Mouse (Mus musculus): ENCODE data around the gene Snapc3. TPM values are rescaled to one million over a fixed set of nuclear protein-coding genes. Genes with fewer than 3 reads are reported as not detected.

The Snapc3 gene
- polyA plus RNA-seq, 1 experiment from 2014 or later = 75.3 TPM

- Histone ChIP-seq H3K9me3 (no peaks in the 10 kb centered on the region), H3K4me2 (no peak overlapping the region), H3K27ac (no peak overlapping the region), H3K36me3 (replicated peaks) (peaks cover 22% of the 10 kb centered on the region; the same call in 1 of the 2 replicates), H3K27me3 (replicated peaks) (no peaks in the 10 kb centered on the region), H3K4me1 (peaks cover 4% of the 10 kb centered on the region), H3K9ac (no peak overlapping the region), H3K4me3 (no peak overlapping the region)
- no peak for ATAC-seq (replicated peaks)
- 98% methylated on average over 4 of the region's 4 CpGs for WGBS
Observed at GRCm38 (mm10) chr4:83425119-83425518, 7.6 kb downstream of the Snapc3 start.

- Histone ChIP-seq H3K36me3 (replicated peaks) (peaks cover 22% of the 10 kb centered on the region; the same call in 1 of the 2 replicates), H3K4me2 (no peak overlapping the region), H3K27ac (no peak overlapping the region), H3K27me3 (replicated peaks) (no peaks in the 10 kb centered on the region), H3K9ac (no peak overlapping the region), H3K4me3 (no peak overlapping the region), H3K9me3 (no peaks in the 10 kb centered on the region), H3K4me1 (no peaks in the 10 kb centered on the region)
- 97% methylated on average over 7 of the region's 7 CpGs for WGBS
- no peak for ATAC-seq (replicated peaks)
Observed at GRCm38 (mm10) chr4:83427141-83427540, 9.6 kb downstream of the Snapc3 start.

GRCm38 (mm10) chr4:83427696-83428095, 10.2 kb downstream of the Snapc3 start:
- Histone ChIP-seq H3K27ac (no peak overlapping the region), H3K9ac (no peak overlapping the region), H3K27me3 (replicated peaks) (no peaks in the 10 kb centered on the region), H3K4me1 (no peaks in the 10 kb centered on the region), H3K9me3 (no peaks in the 10 kb centered on the region), H3K4me2 (no peak overlapping the region), H3K36me3 (replicated peaks) (peaks cover 22% of the 10 kb centered on the region; the same call in 1 of the 2 replicates), H3K4me3 (no peak overlapping the region)
- no peak for ATAC-seq (replicated peaks)
- WGBS = 94% methylated on average over 8 of the region's 8 CpGs

- Histone ChIP-seq H3K9ac (no peak overlapping the region), H3K4me3 (no peak overlapping the region), H3K36me3 (replicated peaks) (peaks cover 27% of the 10 kb centered on the region; the same call in 1 of the 2 replicates), H3K9me3 (no peaks in the 10 kb centered on the region), H3K27ac (no peak overlapping the region), H3K27me3 (replicated peaks) (no peaks in the 10 kb centered on the region), H3K4me2 (no peak overlapping the region), H3K4me1 (no peaks in the 10 kb centered on the region)
- WGBS = 91% methylated on average over 4 of the region's 4 CpGs
- ATAC-seq (replicated peaks) = no peak
Observed at GRCm38 (mm10) chr4:83428845-83429244, 11.3 kb downstream of the Snapc3 start.

- no peak overlapping the region for H3K27ac ChIP-seq
- H3K9ac ChIP-seq = no peak overlapping the region
- ATAC-seq (replicated peaks) = no peak
- H3K4me2 ChIP-seq = no peak overlapping the region
- H3K4me1 ChIP-seq = no peaks in the 10 kb centered on the region
- H3K36me3 ChIP-seq (replicated peaks) = peaks cover 41% of the 10 kb centered on the region
- H3K9me3 ChIP-seq = no peaks in the 10 kb centered on the region
- H3K4me3 ChIP-seq = no peak overlapping the region
- no peaks in the 10 kb centered on the region for H3K27me3 ChIP-seq (replicated peaks)
- WGBS = 93% methylated on average over 7 of the region's 7 CpGs
Observed at GRCm38 (mm10) chr4:83431950-83432349, 14.4 kb downstream of the Snapc3 start.

GRCm38 (mm10) chr4:83432901-83433300, 15.4 kb downstream of the Snapc3 start:
- no peaks in the 10 kb centered on the region for H3K9me3 ChIP-seq
- H3K27ac ChIP-seq = no peak overlapping the region
- H3K4me2 ChIP-seq = no peak overlapping the region
- no peaks in the 10 kb centered on the region for H3K27me3 ChIP-seq (replicated peaks)
- WGBS = 96% methylated on average over 6 of the region's 6 CpGs
- H3K4me1 ChIP-seq = no peaks in the 10 kb centered on the region
- peaks cover 45% of the 10 kb centered on the region for H3K36me3 ChIP-seq (replicated peaks)
- ATAC-seq (replicated peaks) = no peak
- H3K9ac ChIP-seq = no peak overlapping the region
- H3K4me3 ChIP-seq = no peak overlapping the region

GRCm38 (mm10) chr4:83436375-83436774, 18.9 kb downstream of the Snapc3 start:
- Histone ChIP-seq H3K9me3 (no peaks in the 10 kb centered on the region), H3K4me1 (no peaks in the 10 kb centered on the region), H3K27me3 (replicated peaks) (no peaks in the 10 kb centered on the region), H3K9ac (no peak overlapping the region), H3K27ac (no peak overlapping the region), H3K36me3 (replicated peaks) (peaks cover 33% of the 10 kb centered on the region), H3K4me3 (no peak overlapping the region), H3K4me2 (no peak overlapping the region)
- no peak for ATAC-seq (replicated peaks)
- 94% methylated on average over 8 of the region's 8 CpGs for WGBS

GRCm38 (mm10) chr4:83438116-83438515, 20.6 kb downstream of the Snapc3 start:
- Histone ChIP-seq H3K9ac (no peak overlapping the region), H3K27ac (no peak overlapping the region), H3K27me3 (replicated peaks) (no peaks in the 10 kb centered on the region), H3K4me1 (no peaks in the 10 kb centered on the region), H3K36me3 (replicated peaks) (peaks cover 44% of the 10 kb centered on the region), H3K9me3 (no peaks in the 10 kb centered on the region), H3K4me2 (no peak overlapping the region), H3K4me3 (no peak overlapping the region)
- ATAC-seq (replicated peaks) = no peak

- peaks cover 39% of the 10 kb centered on the region for H3K36me3 ChIP-seq (replicated peaks)
- no peak overlapping the region for H3K27ac ChIP-seq
- no peaks in the 10 kb centered on the region for H3K4me1 ChIP-seq
- no peaks in the 10 kb centered on the region for H3K27me3 ChIP-seq (replicated peaks)
- H3K4me2 ChIP-seq = no peak overlapping the region
- H3K9ac ChIP-seq = no peak overlapping the region
- no peak overlapping the region for H3K4me3 ChIP-seq
- ATAC-seq (replicated peaks) = no peak
- WGBS = 48% methylated on average over 5 of the region's 5 CpGs
- no peaks in the 10 kb centered on the region for H3K9me3 ChIP-seq
Observed at GRCm38 (mm10) chr4:83439045-83439444, 21.5 kb downstream of the Snapc3 start.

GRCm38 (mm10) chr4:83441050-83441449, 23.5 kb downstream of the Snapc3 start:
- 86% methylated on average over 4 of the region's 4 CpGs for WGBS
- Histone ChIP-seq H3K27ac (no peak overlapping the region), H3K9me3 (no peaks in the 10 kb centered on the region), H3K4me2 (no peak overlapping the region), H3K27me3 (replicated peaks) (no peaks in the 10 kb centered on the region), H3K4me3 (no peak overlapping the region), H3K9ac (no peak overlapping the region), H3K36me3 (replicated peaks) (peaks cover 27% of the 10 kb centered on the region), H3K4me1 (no peaks in the 10 kb centered on the region)
- no peak for ATAC-seq (replicated peaks)

GRCm38 (mm10) chr4:83450785-83451184, 33.3 kb downstream of the Snapc3 start:
- H3K9me3 ChIP-seq = no peaks in the 10 kb centered on the region
- 84% methylated on average over 4 of the region's 4 CpGs for WGBS
- peaks cover 37% of the 10 kb centered on the region for H3K36me3 ChIP-seq (replicated peaks)
- no peaks in the 10 kb centered on the region for H3K4me1 ChIP-seq
- ATAC-seq (replicated peaks) = no peak
- H3K27ac ChIP-seq = no peak overlapping the region
- H3K4me3 ChIP-seq = no peak overlapping the region
- H3K27me3 ChIP-seq (replicated peaks) = no peaks in the 10 kb centered on the region
- no peak overlapping the region for H3K9ac ChIP-seq
- H3K4me2 ChIP-seq = no peak overlapping the region

- peaks cover 55% of the 10 kb centered on the region for H3K36me3 ChIP-seq (replicated peaks)
- H3K9me3 ChIP-seq = no peaks in the 10 kb centered on the region
- no peak overlapping the region for H3K27ac ChIP-seq
- H3K4me3 ChIP-seq = no peak overlapping the region
- 93% methylated on average over 5 of the region's 5 CpGs for WGBS
- no peaks in the 10 kb centered on the region for H3K4me1 ChIP-seq
- H3K9ac ChIP-seq = no peak overlapping the region
- no peak for ATAC-seq (replicated peaks)
- no peak overlapping the region for H3K4me2 ChIP-seq
- H3K27me3 ChIP-seq (replicated peaks) = no peaks in the 10 kb centered on the region
Observed at GRCm38 (mm10) chr4:83460106-83460505, 42.6 kb downstream of the Snapc3 start.

GRCm38 (mm10) chr4:83464827-83465226, 47.3 kb downstream of the Snapc3 start:
- ATAC-seq (replicated peaks) = no peak
- H3K36me3 ChIP-seq (replicated peaks) = peaks cover 39% of the 10 kb centered on the region

More at GRCm38 (mm10) chr4:83464827-83465226, 47.3 kb downstream of the Snapc3 start:
- H3K9me3 ChIP-seq = no peaks in the 10 kb centered on the region
- H3K27me3 ChIP-seq (replicated peaks) = no peaks in the 10 kb centered on the region
- 88% methylated on average over 7 of the region's 7 CpGs for WGBS
- H3K4me3 ChIP-seq = no peak overlapping the region
- no peak overlapping the region for H3K9ac ChIP-seq
- 0 out of 2 replicates have a peak, but pooled peaks cover 4% of the 10 kb centered on the region for H3K4me1 ChIP-seq
- no peak overlapping the region for H3K27ac ChIP-seq
- H3K4me2 ChIP-seq = no peak overlapping the region

All from midbrain, embryonic 15.5 days (tissue).